Mouse (Mus musculus) gastrocnemius, postnatal 14 days (tissue): ENCODE measurements around the gene Polr2e. TPM values are rescaled to one million over a fixed set of nuclear protein-coding genes. Genes with fewer than 3 reads are reported as not detected.

Source experiments
- DNase-seq: peaks from one replicate; pipeline ENCODE4 v3.0.0; 2021; ENCODE audit warnings: mixed read lengths
- intact Hi-C: fragments of 180-260 bp; cut with DNase I; formaldehyde crosslinking; loops from one replicate; pipeline ENCODE4 v1.15.1; 2025; ENCODE audit warnings: low total_unique reads
- total RNA-seq, 2 experiments: library from RNA; stranded (reverse); gene quantifications; 2 replicates each; pipeline ENCODE4 v1.2.3; 2021

The Polr2e gene
- total RNA-seq, 2 experiments from 2014 or later: 45.3 to 55.6 TPM

GRCm38 (mm10) chr10:79997819-79998218 lies 41.8 kb downstream of the Polr2e start:
- no peak for DNase-seq
- intact Hi-C loops: no loop called here

GRCm38 (mm10) chr10:79997034-79997760 lies 42.4 kb downstream of the Polr2e start:
- DNase-seq: peak; percentile 51
- intact Hi-C loops: no loop called here

GRCm38 (mm10) chr10:79996272-79997033 lies 43.1 kb downstream of the Polr2e start, which contains the start of gene Abca7:
Gene Abca7 (plus strand): TSS chr10:79996494.
- DNase-seq: peak; percentile 97
- intact Hi-C loops: no loop called here

GRCm38 (mm10) chr10:79995636-79996035 lies 44.0 kb downstream of the Polr2e start:
- intact Hi-C loops: no loop called here
- DNase-seq: no peak

GRCm38 (mm10) chr10:79994397-79995115 lies 45.0 kb downstream of the Polr2e start:
- no peak for DNase-seq
- intact Hi-C loops: loop anchor here (5.0 kb wide), 2 partner anchors 43 to 123 kb away; partner anchors contain the start of genes Polr2e and Stk11

- no peak for DNase-seq
- intact Hi-C loops: loop anchor here (5.0 kb wide), 2 partner anchors 46 to 126 kb away; partner anchors contain the start of genes Polr2e and Stk11
Measured at GRCm38 (mm10) chr10:79991548-79991947, 48.0 kb downstream of the Polr2e start.

GRCm38 (mm10) chr10:79991099-79991498 lies 48.5 kb downstream of the Polr2e start:
- no peak for DNase-seq
- intact Hi-C loops: loop anchor here (5.0 kb wide), 2 partner anchors 46 to 126 kb away; partner anchors contain the start of genes Polr2e and Stk11

GRCm38 (mm10) chr10:79989870-79990269 lies 49.7 kb downstream of the Polr2e start:
- intact Hi-C loops: loop anchor here (5.0 kb wide), 2 partner anchors 47 to 127 kb away; partner anchors contain the start of genes Polr2e and Stk11

GRCm38 (mm10) chr10:79989272-79989786 lies 50.3 kb downstream of the Polr2e start:
- intact Hi-C loops: no loop called here
- no peak for DNase-seq

More at GRCm38 (mm10) chr10:79989870-79990269, 49.7 kb downstream of the Polr2e start:
- DNase-seq: peak; percentile 50

GRCm38 (mm10) chr10:79988506-79989271 lies 50.9 kb downstream of the Polr2e start, which contains the start of gene Cnn2:
Gene Cnn2 (plus strand): TSS chr10:79988584.
- intact Hi-C loops: no loop called here
- peak; percentile 57 for DNase-seq

- intact Hi-C loops: no loop called here
Measured at GRCm38 (mm10) chr10:79987771-79988505, 51.7 kb downstream of the Polr2e start.

GRCm38 (mm10) chr10:79986963-79987362 lies 52.6 kb downstream of the Polr2e start:
- intact Hi-C loops: no loop called here
- DNase-seq: peak; percentile 85

More at GRCm38 (mm10) chr10:79987771-79988505, 51.7 kb downstream of the Polr2e start:
- peak; percentile 7 for DNase-seq

- peak; percentile 59 for DNase-seq
- intact Hi-C loops: no loop called here
Measured at GRCm38 (mm10) chr10:79986232-79986878, 53.2 kb downstream of the Polr2e start.

Other genes with a start within 250 kb of the Polr2e start
- gene Prss57, start 248.8 kb downstream of the Polr2e start, total RNA-seq: not detected
- 10 to 100 TPM; 25.7 to 33.5 TPM for gene Palm, start 246.2 kb downstream of the Polr2e start, total RNA-seq
- gene Misp, start 218.8 kb downstream of the Polr2e start, total RNA-seq: under 1 TPM in 1 of 2 experiments, not detected in 1; 0.35 TPM
- 10 to 100 TPM; 40.3 to 48.1 TPM for gene Ptbp1, start 185.4 kb downstream of the Polr2e start, total RNA-seq
- not detected for gene Prtn3, start 165.3 kb downstream of the Polr2e start, total RNA-seq
- under 1 TPM; 0.09 to 0.29 TPM for gene Plppr3, start 165.2 kb downstream of the Polr2e start, total RNA-seq
- not detected for gene Elane, start 153.5 kb downstream of the Polr2e start, total RNA-seq
- 10 to 100 TPM in 1 of 2 experiments, 1 to 10 TPM in 1; 3.6 to 16.6 TPM for gene Cfd, start 148.9 kb downstream of the Polr2e start, total RNA-seq
- 10 to 100 TPM; 37.7 to 38.1 TPM for gene Med16, start 130.9 kb downstream of the Polr2e start, total RNA-seq
- gene Gm26602, start 128.9 kb downstream of the Polr2e start, total RNA-seq: not detected
- under 1 TPM; 0.27 to 0.44 TPM for gene Kiss1r, start 122.8 kb downstream of the Polr2e start, total RNA-seq
- 100 to 1,000 TPM in 1 of 2 experiments, 10 to 100 TPM in 1; 98.8 to 106 TPM for gene R3hdm4, start 118.6 kb downstream of the Polr2e start, total RNA-seq
- 1 to 10 TPM; 2.4 to 2.7 TPM for gene Arid3a, start 112.8 kb downstream of the Polr2e start, total RNA-seq
- 10 to 100 TPM; 18.7 to 23.0 TPM for gene Wdr18, start 79.6 kb downstream of the Polr2e start, total RNA-seq
- gene Grin3b, start 69.1 kb downstream of the Polr2e start, total RNA-seq: under 1 TPM; 0.11 to 0.25 TPM
- 10 to 100 TPM; 76.2 to 84.5 TPM for gene Tmem259, start 55.5 kb downstream of the Polr2e start, total RNA-seq
- 10 to 100 TPM; 19.2 to 24.8 TPM for gene Cnn2, start 51.2 kb downstream of the Polr2e start, total RNA-seq
- 1 to 10 TPM; 4.2 TPM for gene Abca7, start 43.3 kb downstream of the Polr2e start, total RNA-seq
- 1 to 10 TPM; 1.7 to 1.9 TPM for gene Arhgap45, start 23.1 kb downstream of the Polr2e start, total RNA-seq
- 100 to 1,000 TPM; 389 TPM for gene Gpx4, start 7.4 kb upstream of the Polr2e start, total RNA-seq
- gene Sbno2, start 65.8 kb upstream of the Polr2e start, total RNA-seq: 1 to 10 TPM; 6.2 to 6.3 TPM
- 10 to 100 TPM; 87.6 to 98.0 TPM for gene Stk11, start 76.0 kb upstream of the Polr2e start, total RNA-seq
- gene Atp5d, start 98.8 kb upstream of the Polr2e start, total RNA-seq: 100 to 1,000 TPM; 657 to 736 TPM
- 1 to 10 TPM; 1.6 TPM for gene Cbarp, start 101.0 kb upstream of the Polr2e start, total RNA-seq
- gene Midn, start 108.5 kb upstream of the Polr2e start, total RNA-seq: 10 to 100 TPM; 40.3 to 43.6 TPM
- gene Cirbp, start 126.2 kb upstream of the Polr2e start, total RNA-seq: 10 to 100 TPM; 41.4 to 41.5 TPM
- 1 to 10 TPM; 3.3 to 4.2 TPM for gene 1600002K03Rik, start 133.1 kb upstream of the Polr2e start, total RNA-seq
- under 1 TPM; 0.58 to 0.98 TPM for gene Efna2, start 139.7 kb upstream of the Polr2e start, total RNA-seq
- gene Mum1, start 186.6 kb upstream of the Polr2e start, total RNA-seq: 10 to 100 TPM; 15.2 to 19.4 TPM
- 100 to 1,000 TPM; 423 to 474 TPM for gene Ndufs7, start 209.3 kb upstream of the Polr2e start, total RNA-seq
- gene Gamt, start 221.2 kb upstream of the Polr2e start, total RNA-seq: 100 to 1,000 TPM; 232 to 267 TPM
- 10 to 100 TPM; 49.9 to 51.0 TPM for gene Dazap1, start 221.7 kb upstream of the Polr2e start, total RNA-seq